Mouse (Mus musculus) kidney, postnatal 0 days (tissue): ENCODE results near the gene Glyctk. TPM values are rescaled to one million over a fixed set of nuclear protein-coding genes. Genes with fewer than 3 reads are reported as not detected.
"Not testable (repeated sequence)": the region's sequence is repeated elsewhere in the genome, so short reads cannot be mapped to it uniquely, and the experiment has no call there.

ENCODE experiments used
- ATAC-seq: fragments of 200-750 bp; cut with Nextera tagmentation; replicated peaks from 2 replicates; pipeline ENCODE4 v1.8.0; 2017; ENCODE audit warnings: low read depth, moderate number of reproducible peaks, moderate TSS enrichment, moderate library complexity; ENCODE audit not compliant: low FRiP score
- DNase-seq: peaks from one replicate; pipeline ENCODE4 v3.0.0-alpha.2; 2016; ENCODE audit warnings: low spot score
- H3K27ac ChIP-seq: fragments of 300-500 bp; sonication (generic); 2 replicates; pipeline ENCODE4 v1.5.1; 2014; ENCODE audit warnings: mild to moderate bottlenecking
- H3K27me3 ChIP-seq: fragments of 300-500 bp; sonication (generic); 2 replicates; pipeline ENCODE4 v1.6.1; 2014; ENCODE audit warnings: low read length, mixed read lengths; ENCODE audit not compliant: insufficient read depth
- H3K36me3 ChIP-seq: fragments of 300-500 bp; sonication (generic); 2 replicates; pipeline ENCODE4 v1.6.1; 2014; ENCODE audit warnings: low read length, mixed read lengths; ENCODE audit not compliant: insufficient read depth
- H3K4me1 ChIP-seq: fragments of 300-500 bp; sonication (generic); replicated peaks from 2 replicates; pipeline ENCODE4 v1.6.1; 2014; ENCODE audit warnings: antibody characterized with exemption, low read length, mixed read lengths; ENCODE audit not compliant: insufficient read depth
- H3K4me2 ChIP-seq: fragments of 300-500 bp; sonication (generic); 2 replicates; pipeline ENCODE4 v1.6.1; 2014; ENCODE audit warnings: mild to moderate bottlenecking, low read length, moderate library complexity, mixed read lengths
- H3K4me3 ChIP-seq: fragments of 300-500 bp; sonication (generic); replicated peaks from 2 replicates; pipeline ENCODE4 v1.5.1; 2014; ENCODE audit warnings: low read depth, low read length
- H3K9ac ChIP-seq: fragments of 300-500 bp; sonication (generic); 2 replicates; pipeline ENCODE4 v1.6.1; 2014; ENCODE audit warnings: low read depth, low read length
- H3K9me3 ChIP-seq: fragments of 300-500 bp; sonication (generic); replicated peaks from 2 replicates; pipeline ENCODE4 v1.6.1; 2016; ENCODE audit warnings: low read length, inconsistent platforms, mixed read lengths
- CTCF ChIP-seq: IDR thresholded peaks from 2 replicates; pipeline ENCODE4 v1.5.1; 2016; ENCODE audit warnings: antibody characterized with exemption, low read depth, mild to moderate bottlenecking, moderate library complexity
- WGBS: fragments of 180-500 bp; shearing (Covaris S2); extraction: QIAGEN DNeasy Blood & Tissue Kit; methylation state at CpG from one replicate; pipeline ENCODE4 v1.1.7; 2014; 5-methylcytosine and 5-hydroxymethylcytosine counted together
- polyA plus RNA-seq: library from polyadenylated mRNA; unstranded; fragments of >200 nt; fragmentation: Nextera tagmentation; extraction: Ambion mirVana; gene quantifications from 2 replicates; pipeline ENCODE4 v1.2.1, GENCODE M21; 2015

Gene Glyctk
- polyA plus RNA-seq, 1 experiment from 2014 or later: 11.5 TPM

DNA sequence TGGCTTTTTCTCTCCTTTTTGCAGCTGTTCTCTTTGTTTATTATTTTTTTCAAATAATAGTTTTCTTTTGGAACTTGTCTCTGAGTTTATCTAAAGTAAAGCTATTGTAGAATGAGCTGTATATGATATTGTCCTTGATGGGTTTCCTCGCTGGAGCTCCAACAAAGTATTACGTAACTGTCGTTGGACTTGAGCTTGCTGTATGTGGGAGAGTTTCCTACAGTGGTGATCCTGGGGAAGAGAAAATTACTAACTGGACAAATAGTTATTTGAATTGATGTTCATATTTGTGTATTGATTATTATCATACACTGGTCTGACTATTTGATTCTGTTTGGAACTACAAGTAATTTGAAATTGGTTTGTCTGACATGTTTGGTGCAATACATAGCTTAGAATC, 14.6 kb upstream of the Glyctk start:
- peaks cover 24% of the 10 kb centered on the region; the same call in 1 of the 2 replicates for H3K4me1 ChIP-seq
- no peaks in the 10 kb centered on the region for H3K9me3 ChIP-seq
- peak overlapping the region; percentile 70 for H3K4me2 ChIP-seq
- 0 out of 2 replicates have a peak overlapping the region, but pooled peaks have one; percentile 99 for H3K27ac ChIP-seq
- H3K4me3 ChIP-seq: peak overlapping the region; percentile 92
- H3K9ac ChIP-seq: peak overlapping the region; percentile 89; the same call in 1 of the 2 replicates
- H3K36me3 ChIP-seq: no peaks in the 10 kb centered on the region
- TF ChIP-seq CTCF: no peak
- under 1% methylated on average over 3 of the region's 3 CpGs for WGBS
- ATAC-seq (no peak), DNase-seq (peak; percentile 35)
- H3K27me3 ChIP-seq: no peaks in the 10 kb centered on the region

DNA sequence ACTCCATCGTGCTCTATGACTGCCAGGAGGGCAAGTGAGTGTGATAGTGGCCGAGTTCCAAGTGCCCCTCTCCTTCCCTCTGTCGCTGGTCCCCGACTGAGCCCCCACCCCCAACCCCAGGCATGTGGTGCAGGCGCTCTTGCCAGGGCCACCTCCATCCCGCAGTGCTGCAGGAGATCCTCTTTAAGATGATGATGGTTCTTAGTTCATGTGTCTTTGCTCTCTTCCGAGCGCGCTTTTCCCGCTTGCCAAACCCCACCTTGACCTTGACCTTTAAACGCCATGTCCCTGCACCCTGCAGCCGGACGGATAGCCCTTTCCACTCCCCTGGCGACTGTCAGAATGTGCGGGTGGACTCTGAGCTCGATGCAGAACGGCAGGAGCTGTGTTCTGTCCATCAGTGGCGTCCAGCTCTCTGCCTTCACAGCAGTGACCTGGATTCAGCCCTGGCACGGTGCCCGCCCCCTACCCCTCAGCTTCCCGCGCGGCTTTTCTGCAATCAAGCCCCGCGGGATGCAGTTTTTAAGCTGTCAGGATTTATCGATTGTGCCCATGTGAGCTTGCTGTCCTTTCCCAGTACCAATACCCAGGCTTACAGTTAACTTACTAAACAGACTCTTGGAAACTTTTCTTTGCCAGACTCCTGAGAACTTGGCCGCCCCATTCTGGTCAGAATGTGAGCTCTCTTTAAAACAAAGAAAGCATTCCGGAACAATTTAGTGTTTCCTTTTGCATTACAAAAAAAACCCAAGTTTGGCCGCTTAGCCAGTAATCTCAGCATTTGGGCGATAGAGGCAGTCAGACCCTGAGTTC, 13.6 kb upstream of the Glyctk start:
- peak overlapping the region; percentile 92 for H3K4me3 ChIP-seq
- ATAC-seq (peak; percentile 69), DNase-seq (peak; percentile 73)
- no peaks in the 10 kb centered on the region for H3K27me3 ChIP-seq
- H3K4me2 ChIP-seq: peak overlapping the region; percentile 70
- under 1% methylated on average over 30 of the region's 30 CpGs for WGBS
- H3K9ac ChIP-seq: peak overlapping the region; percentile 89
- peak overlapping the region; percentile 99 for H3K27ac ChIP-seq
- H3K9me3 ChIP-seq: no peaks in the 10 kb centered on the region
- no peak for TF ChIP-seq CTCF
- H3K4me1 ChIP-seq: peaks cover 24% of the 10 kb centered on the region; the same call in 1 of the 2 replicates
- H3K36me3 ChIP-seq: no peaks in the 10 kb centered on the region

DNA sequence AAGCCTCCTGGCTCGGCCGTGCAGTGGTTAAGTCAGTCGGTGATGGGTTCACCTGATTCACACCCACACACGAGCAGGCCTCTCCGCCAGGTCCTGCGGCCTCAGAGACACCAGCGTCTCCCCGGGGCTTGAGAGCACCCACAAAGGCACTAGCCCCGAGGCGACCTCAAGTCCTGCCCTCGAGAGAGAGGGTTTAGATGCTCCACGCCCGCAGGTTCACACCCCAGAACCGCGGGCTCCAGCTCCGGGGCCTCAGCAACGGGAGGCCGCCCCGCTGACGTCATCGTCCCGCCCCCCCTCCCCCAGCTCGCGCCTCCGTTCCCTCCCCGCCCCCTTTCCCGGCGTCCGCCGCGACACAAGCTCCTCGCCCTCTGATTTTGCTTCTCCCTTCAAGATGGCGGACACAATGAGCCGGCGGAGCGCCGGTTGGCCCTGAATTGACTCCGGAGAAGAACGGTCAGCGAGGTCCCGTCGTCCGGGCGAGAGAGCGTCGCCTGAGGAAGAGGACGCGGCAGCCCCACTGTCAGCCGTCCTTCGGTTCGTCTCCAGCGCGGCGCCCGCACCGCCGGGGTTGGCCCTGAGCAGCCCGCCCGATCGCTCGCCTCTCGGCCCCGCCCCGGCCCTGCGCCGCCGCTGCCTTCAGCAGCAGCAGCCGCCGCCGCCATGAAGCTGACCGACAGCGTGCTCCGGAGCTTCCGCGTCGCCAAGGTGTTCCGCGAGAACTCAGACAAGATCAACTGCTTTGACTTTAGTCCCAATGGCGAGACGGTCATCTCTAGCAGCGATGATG, 12.8 kb upstream of the Glyctk start, which contains the start of gene Wdr82:
Wdr82 (plus strand) TSS at position 373 of the 790 bp plus-strand sequence.
- Histone ChIP-seq H3K27ac (peak within 1 kb of the TSS; percentile 99), H3K4me2 (peak within 1 kb of the TSS; percentile 70), H3K9me3 (no peaks in the 10 kb centered on the region), H3K9ac (peak within 1 kb of the TSS; percentile 89), H3K4me3 (peak within 1 kb of the TSS; percentile 92), H3K27me3 (no peaks in the 10 kb centered on the region), H3K4me1 (peaks cover 20% of the 10 kb centered on the region; the same call in 1 of the 2 replicates), H3K36me3 (no peaks in the 10 kb centered on the region)
- TF ChIP-seq CTCF: no peak
- DNase-seq: peak; percentile 97
- under 1% methylated on average over 74 of the region's 81 CpGs for WGBS
- peak; percentile 91 for ATAC-seq

DNA sequence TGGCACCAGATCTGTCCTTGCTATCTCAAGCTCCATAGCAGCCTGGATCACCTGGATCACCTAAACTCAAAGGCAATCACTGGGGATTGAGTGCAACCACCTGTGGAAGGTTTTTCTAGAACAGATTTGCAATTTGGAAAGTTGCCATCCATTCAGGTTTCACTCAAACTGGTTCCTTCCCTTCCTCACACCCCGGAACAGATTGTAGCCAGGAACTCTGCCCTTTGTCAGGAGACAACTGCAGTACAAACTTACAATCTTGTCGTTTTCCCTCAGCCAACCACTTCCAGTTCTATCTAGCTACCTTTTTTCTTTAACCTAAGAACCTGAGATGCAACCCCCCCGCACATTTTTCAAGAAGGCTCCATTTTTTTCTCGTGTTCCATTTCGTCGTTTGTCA, 12.0 kb upstream of the Glyctk start:
- H3K9me3 ChIP-seq: no peaks in the 10 kb centered on the region
- WGBS: 21% methylated on average over 6 of the region's 6 CpGs
- no peaks in the 10 kb centered on the region for H3K27me3 ChIP-seq
- DNase-seq: no peak
- H3K9ac ChIP-seq: peak overlapping the region; percentile 89; the same call in 1 of the 2 replicates
- no peak for TF ChIP-seq CTCF
- no peaks in the 10 kb centered on the region for H3K36me3 ChIP-seq
- no peak for ATAC-seq
- H3K4me1 ChIP-seq: peaks cover 19% of the 10 kb centered on the region; the same call in 1 of the 2 replicates
- H3K4me2 ChIP-seq: peak overlapping the region; percentile 70
- H3K4me3 ChIP-seq: peak overlapping the region; percentile 92
- H3K27ac ChIP-seq: peak overlapping the region; percentile 99

DNA sequence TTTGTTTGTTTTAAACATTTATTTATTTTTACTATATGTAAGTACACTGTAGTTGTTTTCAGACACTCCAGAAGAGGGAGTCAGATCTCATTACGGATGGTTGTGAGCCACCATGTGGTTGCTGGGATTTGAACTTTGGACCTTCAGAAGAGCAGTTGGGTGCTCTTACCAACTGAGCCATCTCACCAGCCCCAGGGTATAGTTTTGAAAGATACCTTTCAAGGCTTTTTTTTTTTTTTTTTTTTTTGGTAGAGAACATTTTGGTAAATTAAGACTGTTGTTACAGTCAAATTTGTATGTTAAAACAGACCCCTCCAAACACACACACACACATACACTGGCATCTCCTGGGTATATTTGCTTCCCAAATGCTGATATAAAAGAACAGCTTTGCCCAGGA, 11.1 kb upstream of the Glyctk start:
- not testable (repeated sequence) for ATAC-seq, H3K9me3 ChIP-seq, H3K9ac ChIP-seq, H3K27ac ChIP-seq, DNase-seq, H3K27me3 ChIP-seq, H3K36me3 ChIP-seq, H3K4me3 ChIP-seq, H3K4me2 ChIP-seq
- H3K4me1 ChIP-seq: peaks cover 17% of the 10 kb centered on the region; the same call in 1 of the 2 replicates
- WGBS: 79% methylated on average over 1 of the region's 1 CpGs

DNA sequence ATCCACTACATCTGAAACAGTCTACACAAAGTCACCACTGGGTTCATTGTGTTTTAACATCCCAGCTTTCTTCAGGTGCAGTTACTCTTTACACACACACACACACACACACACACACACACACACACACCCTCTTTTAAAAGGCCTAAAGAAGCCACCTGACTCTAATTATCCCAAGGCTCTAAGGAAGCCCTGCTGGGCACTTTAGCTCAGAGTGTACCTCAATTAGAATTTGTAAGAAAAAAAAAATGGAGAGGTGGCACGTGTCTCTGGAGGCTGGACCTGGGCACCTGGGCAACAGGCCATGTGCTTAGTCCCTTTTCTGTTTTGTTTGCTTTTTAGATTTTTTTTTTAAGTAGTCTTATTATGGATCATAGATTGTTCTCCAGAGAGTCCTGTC, 9.8 kb upstream of the Glyctk start:
- WGBS: 34% methylated on average over 1 of the region's 1 CpGs
- H3K4me2 ChIP-seq: no peak overlapping the region
- peaks cover 5% of the 10 kb centered on the region; the same call in 1 of the 2 replicates for H3K4me1 ChIP-seq
- no peak overlapping the region for H3K27ac ChIP-seq
- no peak for DNase-seq
- H3K4me3 ChIP-seq: no peak overlapping the region
- no peak for TF ChIP-seq CTCF
- H3K36me3 ChIP-seq: no peaks in the 10 kb centered on the region
- no peak for ATAC-seq
- no peak overlapping the region for H3K9ac ChIP-seq
- H3K9me3 ChIP-seq: no peaks in the 10 kb centered on the region
- no peaks in the 10 kb centered on the region for H3K27me3 ChIP-seq
